Mouse (Mus musculus): Measurements from ENCODE around the gene Lancl3. TPM values are rescaled to one million over a fixed set of nuclear protein-coding genes. Genes with fewer than 3 reads are reported as not detected.
A peak's percentile ranks its signal among the peaks of the same experiment; 100 is the strongest.

The Lancl3 gene
- total and polyA plus RNA-seq, 2 experiments from 2014 or later, result 3.4 to 8.7 TPM

DNA sequence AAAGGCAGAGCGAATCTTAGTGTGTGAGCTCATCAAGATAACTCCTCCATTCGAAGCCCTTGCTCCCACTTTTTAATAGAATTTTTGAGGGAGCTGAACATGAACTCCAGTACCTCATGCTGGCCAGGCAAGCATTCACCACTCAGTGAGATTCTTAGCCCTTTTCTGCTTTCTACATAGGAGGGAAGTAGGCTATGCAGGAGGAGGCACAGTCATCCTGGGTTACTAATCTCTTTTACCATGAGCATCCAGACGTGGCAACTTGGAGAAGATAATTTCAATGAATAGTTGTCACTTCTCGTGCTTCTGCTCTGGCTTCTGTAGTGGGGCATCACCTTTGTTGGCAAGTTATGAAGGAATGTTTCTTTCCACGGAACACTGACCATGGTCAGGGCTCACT lies 57.1 kb downstream of the Lancl3 start, which contains the start of gene Gm14862:
Gm14862 (minus strand) TSS at position 134 of the 400 bp plus-strand sequence.
- ATAC-seq, result no peak
- WGBS, result 80% methylated on average over 5 of the region's 5 CpGs
- Histone ChIP-seq H3K9me3 (ENCODE audit: low read length) (no peaks in the 10 kb centered on the region), H3K4me2 (ENCODE audit: low read depth, low read length) (no peak within 1 kb of the TSS), H3K36me3 (ENCODE audit: insufficient read depth, low read length) (no peaks in the 10 kb centered on the region), H3K4me1 (ENCODE audit: insufficient read depth, low read length) (no peaks in the 10 kb centered on the region), H3K4me3 (ENCODE audit: low read length) (no peak within 1 kb of the TSS), H3K27ac (no peak within 1 kb of the TSS), H3K27me3 (ENCODE audit: insufficient read depth, low read length) (no peaks in the 10 kb centered on the region), H3K9ac (replicated peaks; ENCODE audit: low read length) (no peak within 1 kb of the TSS)
- TF ChIP-seq CTCF (IDR thresholded peaks at IDR 0.05; ENCODE audit: low read depth), result no peak
- DNase-seq (ENCODE audit: low spot score), result no peak

DNA sequence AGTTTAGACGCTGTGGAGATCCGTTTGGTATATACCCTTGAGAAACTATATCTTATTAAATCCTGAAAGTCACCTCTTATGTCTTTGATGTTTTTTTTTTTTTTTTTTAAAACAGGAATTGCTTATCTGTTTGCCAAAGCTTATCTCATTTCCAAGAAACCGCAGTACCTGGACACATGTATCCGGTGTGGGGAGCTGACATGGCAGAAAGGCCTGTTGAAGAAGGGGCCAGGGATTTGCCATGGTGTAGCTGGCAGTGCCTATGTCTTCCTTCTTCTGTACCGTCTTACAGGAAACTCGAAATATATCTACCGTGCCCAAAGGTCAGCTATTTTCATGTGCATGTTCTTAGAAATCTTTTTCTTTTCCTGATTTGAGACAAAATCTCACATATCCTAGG lies 58.1 kb downstream of the Lancl3 start:
- whole genome bisulfite sequencing, result 93% methylated on average over 7 of the region's 7 CpGs
- DNase-seq (ENCODE audit: low spot score) (no peak), ATAC-seq (no peak)
- no peaks in the 10 kb centered on the region for H3K36me3 ChIP-seq (ENCODE audit: insufficient read depth, low read length)
- H3K4me1 ChIP-seq (ENCODE audit: insufficient read depth, low read length), result no peaks in the 10 kb centered on the region
- H3K27ac ChIP-seq, result no peak overlapping the region
- no peak overlapping the region for H3K4me2 ChIP-seq (ENCODE audit: low read depth, low read length)
- no peak overlapping the region for H3K9ac ChIP-seq (replicated peaks; ENCODE audit: low read length)
- H3K9me3 ChIP-seq (ENCODE audit: low read length), result no peaks in the 10 kb centered on the region
- no peaks in the 10 kb centered on the region for H3K27me3 ChIP-seq (ENCODE audit: insufficient read depth, low read length)
- H3K4me3 ChIP-seq (ENCODE audit: low read length), result no peak overlapping the region
- no peak for TF ChIP-seq CTCF (IDR thresholded peaks at IDR 0.05; ENCODE audit: low read depth)

DNA sequence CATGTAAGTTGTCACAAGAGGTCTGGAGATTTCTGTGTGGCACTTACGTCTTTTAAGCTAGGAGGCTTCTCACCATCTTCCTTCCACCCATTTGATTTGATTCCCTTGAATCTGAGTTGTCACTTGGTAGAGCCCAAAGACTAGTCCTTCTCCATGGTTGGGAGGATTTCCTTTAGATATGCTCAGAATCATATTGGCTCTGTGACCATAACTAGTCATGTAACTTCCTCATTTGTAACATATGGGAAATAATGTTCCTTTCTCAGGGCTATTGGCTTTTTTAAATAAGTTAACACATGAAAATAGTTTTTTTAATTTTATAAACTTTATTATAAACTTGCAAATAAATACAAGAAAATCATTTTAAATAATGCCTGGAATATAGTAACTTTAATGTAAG lies 59.6 kb downstream of the Lancl3 start:
- ATAC-seq (no peak), DNase-seq (ENCODE audit: low spot score) (no peak)
- Histone ChIP-seq H3K4me1 (ENCODE audit: insufficient read depth, low read length) (no peaks in the 10 kb centered on the region), H3K36me3 (ENCODE audit: insufficient read depth, low read length) (no peaks in the 10 kb centered on the region), H3K4me2 (ENCODE audit: low read depth, low read length) (no peak overlapping the region), H3K4me3 (ENCODE audit: low read length) (no peak overlapping the region), H3K9ac (replicated peaks; ENCODE audit: low read length) (no peak overlapping the region), H3K9me3 (ENCODE audit: low read length) (no peaks in the 10 kb centered on the region), H3K27ac (no peak overlapping the region), H3K27me3 (ENCODE audit: insufficient read depth, low read length) (no peaks in the 10 kb centered on the region)
- WGBS, result 81% methylated on average over 1 of the region's 1 CpGs
- TF ChIP-seq CTCF (IDR thresholded peaks at IDR 0.05; ENCODE audit: low read depth), result no peak

DNA sequence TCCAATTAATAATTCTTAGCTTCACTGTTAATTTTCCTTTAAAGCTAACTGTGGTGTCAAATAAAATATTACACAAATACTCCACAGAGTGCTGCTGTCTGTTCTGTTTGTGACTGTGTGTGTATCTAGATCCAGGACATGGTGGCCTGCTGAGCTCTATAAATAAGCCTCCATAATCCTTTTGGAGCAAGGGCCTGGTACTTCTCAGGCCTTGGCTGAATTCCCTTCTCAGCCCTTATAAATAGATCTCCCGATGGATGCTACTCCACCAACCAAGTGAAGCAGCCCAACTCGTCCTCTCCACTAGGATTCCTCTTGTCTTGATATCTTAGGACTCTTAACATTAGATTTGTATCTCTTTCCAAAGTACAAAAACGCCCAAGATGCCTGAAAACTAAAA lies 71.4 kb downstream of the Lancl3 start:
- whole genome bisulfite sequencing, result 55% methylated on average over 3 of the region's 3 CpGs
- TF ChIP-seq CTCF (IDR thresholded peaks at IDR 0.05; ENCODE audit: low read depth), result no peak
- H3K4me1 ChIP-seq (ENCODE audit: insufficient read depth, low read length), result no peaks in the 10 kb centered on the region

DNA sequence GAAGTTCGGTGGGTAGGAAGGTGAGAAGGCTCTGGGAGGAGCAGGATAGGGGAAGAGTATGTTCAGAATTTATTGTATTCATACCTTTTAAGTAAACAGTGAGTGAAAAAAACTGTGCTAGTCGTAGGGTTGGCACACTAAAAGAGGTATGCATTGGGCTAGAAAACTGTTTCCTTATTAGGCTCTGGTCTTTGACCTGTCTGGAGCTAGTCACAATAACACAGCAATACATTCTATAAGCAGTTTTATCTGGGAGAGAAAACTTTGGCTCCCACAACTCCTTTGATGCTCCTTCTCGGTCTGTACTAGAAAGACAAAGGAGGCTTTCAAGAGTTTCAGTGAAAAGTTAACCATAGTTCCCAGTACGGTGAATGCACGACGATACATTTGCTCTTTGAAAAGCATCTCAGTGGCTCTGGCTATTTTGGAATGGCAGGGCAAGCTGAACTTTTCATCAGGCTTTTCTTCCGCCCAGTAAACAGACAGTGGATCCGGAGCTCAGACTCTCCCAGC lies 72.3 kb downstream of the Lancl3 start:
- Histone ChIP-seq H3K4me1 (ENCODE audit: insufficient read depth, low read length) (no peaks in the 10 kb centered on the region), H3K36me3 (ENCODE audit: insufficient read depth, low read length) (no peaks in the 10 kb centered on the region), H3K4me3 (ENCODE audit: low read length) (peak overlapping the region; percentile 51), H3K27me3 (ENCODE audit: insufficient read depth, low read length) (no peaks in the 10 kb centered on the region), H3K9me3 (ENCODE audit: low read length) (no peaks in the 10 kb centered on the region), H3K9ac (replicated peaks; ENCODE audit: low read length) (no peak overlapping the region), H3K27ac (no peak overlapping the region), H3K4me2 (ENCODE audit: low read depth, low read length) (peak overlapping the region; percentile 52)
- DNase-seq (ENCODE audit: low spot score), result no peak
- TF ChIP-seq CTCF (IDR thresholded peaks at IDR 0.05; ENCODE audit: low read depth), result no peak
- WGBS, result 37% methylated on average over 8 of the region's 8 CpGs
- ATAC-seq, result peak; percentile 30; the same call in 1 of the 2 replicates

More for the DNA sequence above, 71.4 kb downstream of the Lancl3 start:
- ATAC-seq (no peak), DNase-seq (ENCODE audit: low spot score) (peak; percentile 9)
- H3K36me3 ChIP-seq (ENCODE audit: insufficient read depth, low read length), result no peaks in the 10 kb centered on the region
- H3K4me3 ChIP-seq (ENCODE audit: low read length), result no peak overlapping the region
- no peaks in the 10 kb centered on the region for H3K9me3 ChIP-seq (ENCODE audit: low read length)
- H3K27me3 ChIP-seq (ENCODE audit: insufficient read depth, low read length), result no peaks in the 10 kb centered on the region
- no peak overlapping the region for H3K4me2 ChIP-seq (ENCODE audit: low read depth, low read length)
- H3K27ac ChIP-seq, result no peak overlapping the region
- H3K9ac ChIP-seq (replicated peaks; ENCODE audit: low read length), result no peak overlapping the region

DNA sequence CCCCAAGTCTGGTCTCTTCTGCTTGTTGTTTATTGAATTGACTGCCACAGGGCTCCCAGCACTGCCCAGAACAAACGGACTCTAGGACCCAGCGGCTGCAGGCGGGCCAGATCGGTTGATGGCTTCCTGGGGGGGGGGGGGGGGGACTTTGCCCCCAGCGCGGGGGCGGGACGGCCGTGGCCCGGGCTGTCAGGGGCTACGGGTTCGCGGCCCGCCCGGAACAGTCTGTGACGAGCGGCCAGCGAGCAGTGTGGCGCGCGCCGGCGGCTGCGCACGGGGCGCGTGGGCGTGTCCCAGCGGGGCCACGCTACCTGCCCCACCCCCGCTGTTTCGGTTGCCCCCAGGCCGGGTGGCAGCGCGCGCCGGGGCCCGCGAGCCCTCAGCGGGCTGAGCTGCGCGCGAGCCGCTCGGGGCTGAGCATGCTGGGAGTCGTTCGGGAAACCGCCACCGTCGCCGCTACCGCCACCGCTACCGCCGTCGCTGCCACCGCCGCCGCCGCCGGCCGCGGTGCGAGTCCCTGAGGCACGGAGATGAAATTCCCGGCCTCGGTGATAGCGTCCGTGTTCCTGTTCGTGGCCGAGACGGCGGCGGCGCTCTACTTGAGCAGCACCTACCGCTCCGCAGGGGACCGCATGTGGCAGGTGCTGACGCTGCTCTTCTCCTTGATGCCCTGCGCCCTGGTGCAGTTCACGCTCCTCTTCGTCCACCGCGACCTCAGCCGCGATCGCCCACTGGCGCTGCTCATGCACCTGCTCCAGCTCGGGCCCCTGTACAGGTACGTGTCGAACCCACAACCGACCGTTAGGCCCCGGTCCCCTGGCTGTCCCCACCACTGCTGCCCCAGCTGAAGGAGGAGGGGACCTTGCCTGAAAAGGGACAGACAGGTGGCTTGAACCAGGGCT lies 73.0 kb downstream of the Lancl3 start, which contains the start of gene Xk:
Xk (plus strand) TSS at position 297 of the 902 bp plus-strand sequence.
- peak; percentile 3; the same call in 1 of the 2 replicates for TF ChIP-seq CTCF (IDR thresholded peaks at IDR 0.05; ENCODE audit: low read depth)
- DNase-seq (ENCODE audit: low spot score) (peak; percentile 68), ATAC-seq (peak; percentile 92)
- H3K9ac ChIP-seq (replicated peaks; ENCODE audit: low read length), result peak within 1 kb of the TSS; percentile 59
- H3K36me3 ChIP-seq (ENCODE audit: insufficient read depth, low read length), result no peaks in the 10 kb centered on the region
- 10% methylated on average over 68 of the region's 94 CpGs for WGBS
- H3K9me3 ChIP-seq (ENCODE audit: low read length), result no peaks in the 10 kb centered on the region
- no peaks in the 10 kb centered on the region for H3K4me1 ChIP-seq (ENCODE audit: insufficient read depth, low read length)
- H3K4me3 ChIP-seq (ENCODE audit: low read length), result peak within 1 kb of the TSS; percentile 51
- H3K4me2 ChIP-seq (ENCODE audit: low read depth, low read length), result peak within 1 kb of the TSS; percentile 52
- peak within 1 kb of the TSS; percentile 62; the same call in 1 of the 2 replicates for H3K27ac ChIP-seq
- H3K27me3 ChIP-seq (ENCODE audit: insufficient read depth, low read length), result no peaks in the 10 kb centered on the region

Data from hindbrain, postnatal 0 days (tissue).